Mouse (Mus musculus) ovary, postnatal 14 days (tissue): Measurements from ENCODE around the gene Adk.

ENCODE experiments used
- DNase-seq: peaks from one replicate; pipeline ENCODE4 v3.0.0; 2022; ENCODE audit warnings: low spot score

Adk gene

GRCm38 (mm10) chr14:21101562-21101961 lies 49.2 kb downstream of the Adk start:
- no peak for DNase-seq

- no peak for DNase-seq
Measured at GRCm38 (mm10) chr14:21102666-21103203, 50.4 kb downstream of the Adk start.

- no peak for DNase-seq
Measured at GRCm38 (mm10) chr14:21105049-21105448, 52.7 kb downstream of the Adk start.

GRCm38 (mm10) chr14:21106582-21106981 lies 54.2 kb downstream of the Adk start:
- DNase-seq, result no peak

- DNase-seq, result no peak
Measured at GRCm38 (mm10) chr14:21107551-21107950, 55.2 kb downstream of the Adk start.

- DNase-seq, result no peak
Measured at GRCm38 (mm10) chr14:21110492-21110891, 58.1 kb downstream of the Adk start.

- DNase-seq, result no peak
Measured at GRCm38 (mm10) chr14:21111500-21111899, 59.1 kb downstream of the Adk start.

- DNase-seq, result no peak
Measured at GRCm38 (mm10) chr14:21112174-21112573, 59.8 kb downstream of the Adk start.

- no peak for DNase-seq
Measured at GRCm38 (mm10) chr14:21112742-21113141, 60.4 kb downstream of the Adk start.

GRCm38 (mm10) chr14:21114339-21114738 lies 62.0 kb downstream of the Adk start:
- no peak for DNase-seq

- DNase-seq, result no peak
Measured at GRCm38 (mm10) chr14:21115318-21115717, 62.9 kb downstream of the Adk start.

GRCm38 (mm10) chr14:21115888-21116460 lies 63.6 kb downstream of the Adk start:
- DNase-seq, result no peak

GRCm38 (mm10) chr14:21118095-21118494 lies 65.7 kb downstream of the Adk start:
- DNase-seq, result no peak

GRCm38 (mm10) chr14:21119653-21120313 lies 67.4 kb downstream of the Adk start:
- DNase-seq, result no peak

- peak; percentile 33 for DNase-seq
Measured at GRCm38 (mm10) chr14:21120473-21120872, 68.1 kb downstream of the Adk start.

GRCm38 (mm10) chr14:21127215-21127614 lies 74.8 kb downstream of the Adk start:
- DNase-seq, result no peak

GRCm38 (mm10) chr14:21136906-21137305 lies 84.5 kb downstream of the Adk start:
- peak; percentile 52 for DNase-seq

- DNase-seq, result no peak
Measured at GRCm38 (mm10) chr14:21142603-21143002, 90.2 kb downstream of the Adk start.

- peak; percentile 40 for DNase-seq
Measured at GRCm38 (mm10) chr14:21143406-21144115, 91.2 kb downstream of the Adk start.

GRCm38 (mm10) chr14:21147171-21147570 lies 94.8 kb downstream of the Adk start:
- no peak for DNase-seq

- no peak for DNase-seq
Measured at GRCm38 (mm10) chr14:21150301-21150700, 97.9 kb downstream of the Adk start.

GRCm38 (mm10) chr14:21152055-21152454 lies 99.7 kb downstream of the Adk start:
- no peak for DNase-seq

GRCm38 (mm10) chr14:21165706-21166105 lies 113.3 kb downstream of the Adk start:
- DNase-seq, result no peak
